Mouse (Mus musculus): ENCODE data around the gene Grid1. TPM values are rescaled to one million over a fixed set of nuclear protein-coding genes. Genes with fewer than 3 reads are reported as not detected.

Grid1 gene
- polyA plus RNA-seq, 1 experiment: 0.19 TPM

- TF ChIP-seq POLR2A (IDR thresholded peaks at IDR 0.05; ENCODE audit: control insufficient read depth, extremely low read depth, insufficient read depth, low read length, poor library complexity) (no peak), CTCF (IDR thresholded peaks at IDR 0.05; ENCODE audit: borderline replicate concordance, control insufficient read depth, extremely low read depth, insufficient read depth, low read length, poor library complexity) (no peak)
- 70% methylated on average over 2 of the region's 2 CpGs for WGBS
- no peak overlapping the region for H3K27ac ChIP-seq (ENCODE audit: control insufficient read depth, insufficient read depth, low read length)
- no peaks in the 10 kb centered on the region for H3K27me3 ChIP-seq (ENCODE audit: control insufficient read depth, insufficient read depth, low read length)
- DNase-seq: no peak
- H3K4me3 ChIP-seq (ENCODE audit: control insufficient read depth, insufficient read depth, low read length): no peak overlapping the region
- H3K4me1 ChIP-seq (replicated peaks; ENCODE audit: control insufficient read depth, insufficient read depth, low read length): no peaks in the 10 kb centered on the region
- no peaks in the 10 kb centered on the region for H3K36me3 ChIP-seq (ENCODE audit: control insufficient read depth, insufficient read depth, low read length)
These were observed 300.2 kb downstream of the Grid1 start for GRCm38 (mm10) chr14:35120089-35120488.

GRCm38 (mm10) chr14:35120905-35121304 is 301.0 kb downstream of the Grid1 start:
- 86% methylated on average over 4 of the region's 4 CpGs for WGBS
- H3K27ac ChIP-seq (ENCODE audit: control insufficient read depth, insufficient read depth, low read length): no peak overlapping the region
- TF ChIP-seq CTCF (IDR thresholded peaks at IDR 0.05; ENCODE audit: borderline replicate concordance, control insufficient read depth, extremely low read depth, insufficient read depth, low read length, poor library complexity) (no peak), POLR2A (IDR thresholded peaks at IDR 0.05; ENCODE audit: control insufficient read depth, extremely low read depth, insufficient read depth, low read length, poor library complexity) (no peak)

GRCm38 (mm10) chr14:35122111-35122510 is 302.2 kb downstream of the Grid1 start:
- no peak for DNase-seq
- Histone ChIP-seq H3K4me3 (ENCODE audit: control insufficient read depth, insufficient read depth, low read length) (no peak overlapping the region), H3K36me3 (ENCODE audit: control insufficient read depth, insufficient read depth, low read length) (no peaks in the 10 kb centered on the region), H3K4me1 (replicated peaks; ENCODE audit: control insufficient read depth, insufficient read depth, low read length) (no peaks in the 10 kb centered on the region), H3K27me3 (ENCODE audit: control insufficient read depth, insufficient read depth, low read length) (no peaks in the 10 kb centered on the region), H3K27ac (ENCODE audit: control insufficient read depth, insufficient read depth, low read length) (no peak overlapping the region)
- 25% methylated on average over 3 of the region's 3 CpGs for WGBS
- no peak for TF ChIP-seq CTCF (IDR thresholded peaks at IDR 0.05; ENCODE audit: borderline replicate concordance, control insufficient read depth, extremely low read depth, insufficient read depth, low read length, poor library complexity)

More at GRCm38 (mm10) chr14:35120905-35121304, 301.0 kb downstream of the Grid1 start:
- Histone ChIP-seq H3K27me3 (ENCODE audit: control insufficient read depth, insufficient read depth, low read length) (no peaks in the 10 kb centered on the region), H3K4me1 (replicated peaks; ENCODE audit: control insufficient read depth, insufficient read depth, low read length) (no peaks in the 10 kb centered on the region), H3K4me3 (ENCODE audit: control insufficient read depth, insufficient read depth, low read length) (no peak overlapping the region), H3K36me3 (ENCODE audit: control insufficient read depth, insufficient read depth, low read length) (no peaks in the 10 kb centered on the region)
- no peak for DNase-seq

- Histone ChIP-seq H3K27me3 (ENCODE audit: control insufficient read depth, insufficient read depth, low read length) (no peaks in the 10 kb centered on the region), H3K4me1 (replicated peaks; ENCODE audit: control insufficient read depth, insufficient read depth, low read length) (no peaks in the 10 kb centered on the region), H3K27ac (ENCODE audit: control insufficient read depth, insufficient read depth, low read length) (no peak overlapping the region), H3K4me3 (ENCODE audit: control insufficient read depth, insufficient read depth, low read length) (no peak overlapping the region), H3K36me3 (ENCODE audit: control insufficient read depth, insufficient read depth, low read length) (no peaks in the 10 kb centered on the region)
- 80% methylated on average over 5 of the region's 5 CpGs for WGBS
- no peak for DNase-seq
- no peak for TF ChIP-seq CTCF (IDR thresholded peaks at IDR 0.05; ENCODE audit: borderline replicate concordance, control insufficient read depth, extremely low read depth, insufficient read depth, low read length, poor library complexity)
- TF ChIP-seq POLR2A (IDR thresholded peaks at IDR 0.05; ENCODE audit: control insufficient read depth, extremely low read depth, insufficient read depth, low read length, poor library complexity): no peak
These were observed 303.5 kb downstream of the Grid1 start for GRCm38 (mm10) chr14:35123260-35123875.

GRCm38 (mm10) chr14:35127616-35128015 is 307.7 kb downstream of the Grid1 start:
- DNase-seq: no peak
- Histone ChIP-seq H3K4me3 (ENCODE audit: control insufficient read depth, insufficient read depth, low read length) (no peak overlapping the region), H3K36me3 (ENCODE audit: control insufficient read depth, insufficient read depth, low read length) (no peaks in the 10 kb centered on the region), H3K27ac (ENCODE audit: control insufficient read depth, insufficient read depth, low read length) (no peak overlapping the region), H3K4me1 (replicated peaks; ENCODE audit: control insufficient read depth, insufficient read depth, low read length) (no peaks in the 10 kb centered on the region), H3K27me3 (ENCODE audit: control insufficient read depth, insufficient read depth, low read length) (no peaks in the 10 kb centered on the region)
- 96% methylated on average over 8 of the region's 8 CpGs for WGBS
- no peak for TF ChIP-seq POLR2A (IDR thresholded peaks at IDR 0.05; ENCODE audit: control insufficient read depth, extremely low read depth, insufficient read depth, low read length, poor library complexity)
- TF ChIP-seq CTCF (IDR thresholded peaks at IDR 0.05; ENCODE audit: borderline replicate concordance, control insufficient read depth, extremely low read depth, insufficient read depth, low read length, poor library complexity): no peak

- no peaks in the 10 kb centered on the region for H3K36me3 ChIP-seq (ENCODE audit: control insufficient read depth, insufficient read depth, low read length)
- no peak for TF ChIP-seq POLR2A (IDR thresholded peaks at IDR 0.05; ENCODE audit: control insufficient read depth, extremely low read depth, insufficient read depth, low read length, poor library complexity)
- no peak for TF ChIP-seq CTCF (IDR thresholded peaks at IDR 0.05; ENCODE audit: borderline replicate concordance, control insufficient read depth, extremely low read depth, insufficient read depth, low read length, poor library complexity)
- WGBS: 90% methylated on average over 2 of the region's 2 CpGs
These were observed 315.1 kb downstream of the Grid1 start for GRCm38 (mm10) chr14:35135056-35135455.

GRCm38 (mm10) chr14:35138069-35138468 is 318.2 kb downstream of the Grid1 start:
- 85% methylated on average over 7 of the region's 7 CpGs for WGBS
- no peak for DNase-seq
- no peak overlapping the region for H3K27ac ChIP-seq (ENCODE audit: control insufficient read depth, insufficient read depth, low read length)
- H3K36me3 ChIP-seq (ENCODE audit: control insufficient read depth, insufficient read depth, low read length): no peaks in the 10 kb centered on the region
- TF ChIP-seq POLR2A (IDR thresholded peaks at IDR 0.05; ENCODE audit: control insufficient read depth, extremely low read depth, insufficient read depth, low read length, poor library complexity) (no peak), CTCF (IDR thresholded peaks at IDR 0.05; ENCODE audit: borderline replicate concordance, control insufficient read depth, extremely low read depth, insufficient read depth, low read length, poor library complexity) (no peak)
- no peaks in the 10 kb centered on the region for H3K27me3 ChIP-seq (ENCODE audit: control insufficient read depth, insufficient read depth, low read length)
- H3K4me1 ChIP-seq (replicated peaks; ENCODE audit: control insufficient read depth, insufficient read depth, low read length): no peaks in the 10 kb centered on the region
- no peak overlapping the region for H3K4me3 ChIP-seq (ENCODE audit: control insufficient read depth, insufficient read depth, low read length)

More at GRCm38 (mm10) chr14:35135056-35135455, 315.1 kb downstream of the Grid1 start:
- H3K4me3 ChIP-seq (ENCODE audit: control insufficient read depth, insufficient read depth, low read length): no peak overlapping the region
- no peaks in the 10 kb centered on the region for H3K4me1 ChIP-seq (replicated peaks; ENCODE audit: control insufficient read depth, insufficient read depth, low read length)
- no peaks in the 10 kb centered on the region for H3K27me3 ChIP-seq (ENCODE audit: control insufficient read depth, insufficient read depth, low read length)
- H3K27ac ChIP-seq (ENCODE audit: control insufficient read depth, insufficient read depth, low read length): no peak overlapping the region
- no peak for DNase-seq
